Mouse (Mus musculus): ENCODE results near the gene Chrna10. TPM values are rescaled to one million over a fixed set of nuclear protein-coding genes. Genes with fewer than 3 reads are reported as not detected.

The Chrna10 gene
- not detected in 2 replicates for polyA plus RNA-seq (2012; ENCODE audit: insufficient read depth, insufficient read length, missing spikeins)

GRCm38 (mm10) chr7:102116579-102117331, at the start of gene Chrna10:
Chrna10 (minus strand) TSS chr7:102116828.
- Histone ChIP-seq H3K4me3 (ENCODE audit: insufficient read depth, low read depth, low read length) (no peak within 1 kb of the TSS), H3K4me1 (ENCODE audit: control insufficient read depth, insufficient read depth, insufficient read length, low read length) (no peaks in the 10 kb centered on the region), H3K27ac (replicated peaks; ENCODE audit: low read depth, low read length) (no peak within 1 kb of the TSS)

- Histone ChIP-seq H3K4me1 (ENCODE audit: control insufficient read depth, insufficient read depth, insufficient read length, low read length) (no peaks in the 10 kb centered on the region), H3K4me3 (ENCODE audit: insufficient read depth, low read depth, low read length) (no peak overlapping the region), H3K27ac (replicated peaks; ENCODE audit: low read depth, low read length) (no peak overlapping the region)
Measured at GRCm38 (mm10) chr7:102153691-102154090, 37.1 kb upstream of the Chrna10 start.

- H3K4me1 ChIP-seq (ENCODE audit: control insufficient read depth, insufficient read depth, insufficient read length, low read length) = no peaks in the 10 kb centered on the region
- no peak overlapping the region for H3K27ac ChIP-seq (replicated peaks; ENCODE audit: low read depth, low read length)
- H3K4me3 ChIP-seq (ENCODE audit: insufficient read depth, low read depth, low read length) = no peak overlapping the region
Measured at GRCm38 (mm10) chr7:102137898-102138297, 21.3 kb upstream of the Chrna10 start.

GRCm38 (mm10) chr7:102137464-102137863, 20.8 kb upstream of the Chrna10 start:
- no peak overlapping the region for H3K4me3 ChIP-seq (ENCODE audit: insufficient read depth, low read depth, low read length)
- H3K27ac ChIP-seq (replicated peaks; ENCODE audit: low read depth, low read length) = no peak overlapping the region
- H3K4me1 ChIP-seq (ENCODE audit: control insufficient read depth, insufficient read depth, insufficient read length, low read length) = no peaks in the 10 kb centered on the region; the same call in 1 of the 2 replicates

- H3K4me3 ChIP-seq (ENCODE audit: insufficient read depth, low read depth, low read length) = no peak overlapping the region
- H3K4me1 ChIP-seq (ENCODE audit: control insufficient read depth, insufficient read depth, insufficient read length, low read length) = no peaks in the 10 kb centered on the region; the same call in 1 of the 2 replicates
- no peak overlapping the region; the same call in 1 of the 2 replicates for H3K27ac ChIP-seq (replicated peaks; ENCODE audit: low read depth, low read length)
Measured at GRCm38 (mm10) chr7:102132395-102132794, 15.8 kb upstream of the Chrna10 start.

GRCm38 (mm10) chr7:102120326-102120725, 3.7 kb upstream of the Chrna10 start:
- Histone ChIP-seq H3K27ac (replicated peaks; ENCODE audit: low read depth, low read length) (no peak overlapping the region), H3K4me1 (ENCODE audit: control insufficient read depth, insufficient read depth, insufficient read length, low read length) (no peaks in the 10 kb centered on the region), H3K4me3 (ENCODE audit: insufficient read depth, low read depth, low read length) (no peak overlapping the region)

- H3K4me3 ChIP-seq (ENCODE audit: insufficient read depth, low read depth, low read length) = no peak overlapping the region
- no peak overlapping the region for H3K27ac ChIP-seq (replicated peaks; ENCODE audit: low read depth, low read length)
- no peaks in the 10 kb centered on the region for H3K4me1 ChIP-seq (ENCODE audit: control insufficient read depth, insufficient read depth, insufficient read length, low read length)
Measured at GRCm38 (mm10) chr7:102117382-102117781, 754 bp upstream of the Chrna10 start.

- Histone ChIP-seq H3K27ac (replicated peaks; ENCODE audit: low read depth, low read length) (no peak overlapping the region), H3K4me1 (ENCODE audit: control insufficient read depth, insufficient read depth, insufficient read length, low read length) (no peaks in the 10 kb centered on the region), H3K4me3 (ENCODE audit: insufficient read depth, low read depth, low read length) (no peak overlapping the region)
Measured at GRCm38 (mm10) chr7:102113151-102113729, 3.4 kb downstream of the Chrna10 start.

GRCm38 (mm10) chr7:102109746-102110145, 6.9 kb downstream of the Chrna10 start:
- Histone ChIP-seq H3K27ac (replicated peaks; ENCODE audit: low read depth, low read length) (no peak overlapping the region), H3K4me1 (ENCODE audit: control insufficient read depth, insufficient read depth, insufficient read length, low read length) (no peaks in the 10 kb centered on the region), H3K4me3 (ENCODE audit: insufficient read depth, low read depth, low read length) (no peak overlapping the region)

- Histone ChIP-seq H3K4me1 (ENCODE audit: control insufficient read depth, insufficient read depth, insufficient read length, low read length) (no peaks in the 10 kb centered on the region), H3K27ac (replicated peaks; ENCODE audit: low read depth, low read length) (no peak within 1 kb of the TSS), H3K4me3 (ENCODE audit: insufficient read depth, low read depth, low read length) (no peak within 1 kb of the TSS)
Measured at GRCm38 (mm10) chr7:102109171-102109570, 7.5 kb downstream of the Chrna10 start, which contains the start of gene Art5. Art5 (minus strand) TSS chr7:102109489.

- Histone ChIP-seq H3K27ac (replicated peaks; ENCODE audit: low read depth, low read length) (no peak overlapping the region), H3K4me3 (ENCODE audit: insufficient read depth, low read depth, low read length) (no peak overlapping the region), H3K4me1 (ENCODE audit: control insufficient read depth, insufficient read depth, insufficient read length, low read length) (no peaks in the 10 kb centered on the region)
Measured at GRCm38 (mm10) chr7:102108206-102108605, 8.4 kb downstream of the Chrna10 start.

GRCm38 (mm10) chr7:102106700-102107141, 9.9 kb downstream of the Chrna10 start:
- Histone ChIP-seq H3K4me1 (ENCODE audit: control insufficient read depth, insufficient read depth, insufficient read length, low read length) (no peaks in the 10 kb centered on the region), H3K27ac (replicated peaks; ENCODE audit: low read depth, low read length) (no peak overlapping the region), H3K4me3 (ENCODE audit: insufficient read depth, low read depth, low read length) (no peak overlapping the region)

- Histone ChIP-seq H3K4me1 (ENCODE audit: control insufficient read depth, insufficient read depth, insufficient read length, low read length) (peaks cover 7% of the 10 kb centered on the region; the same call in 1 of the 2 replicates), H3K27ac (replicated peaks; ENCODE audit: low read depth, low read length) (no peak overlapping the region), H3K4me3 (ENCODE audit: insufficient read depth, low read depth, low read length) (no peak overlapping the region)
Measured at GRCm38 (mm10) chr7:102104126-102104525, 12.5 kb downstream of the Chrna10 start.

- no peak overlapping the region for H3K4me3 ChIP-seq (ENCODE audit: insufficient read depth, low read depth, low read length)
- H3K27ac ChIP-seq (replicated peaks; ENCODE audit: low read depth, low read length) = no peak overlapping the region
- H3K4me1 ChIP-seq (ENCODE audit: control insufficient read depth, insufficient read depth, insufficient read length, low read length) = peaks cover 7% of the 10 kb centered on the region; the same call in 1 of the 2 replicates
Measured at GRCm38 (mm10) chr7:102103555-102103954, 13.1 kb downstream of the Chrna10 start.

GRCm38 (mm10) chr7:102102696-102103095, 13.9 kb downstream of the Chrna10 start:
- no peak overlapping the region for H3K4me3 ChIP-seq (ENCODE audit: insufficient read depth, low read depth, low read length)
- H3K4me1 ChIP-seq (ENCODE audit: control insufficient read depth, insufficient read depth, insufficient read length, low read length) = peaks cover 7% of the 10 kb centered on the region; the same call in 1 of the 2 replicates
- H3K27ac ChIP-seq (replicated peaks; ENCODE audit: low read depth, low read length) = no peak overlapping the region

All from brown adipose tissue, adult 24 weeks (tissue).